Mouse (Mus musculus): ENCODE measurements around the gene Chad. TPM values are rescaled to one million over a fixed set of nuclear protein-coding genes. Genes with fewer than 3 reads are reported as not detected.

Gene Chad
- polyA plus RNA-seq, 1 experiment from 2014 or later, result 0.24 TPM

GRCm38 (mm10) chr11:94580111-94580740 lies 15.4 kb downstream of the Chad start:
- H3K4me1 ChIP-seq (replicated peaks; ENCODE audit: control insufficient read depth, insufficient read depth, low read length), result no peaks in the 10 kb centered on the region
- H3K9me3 ChIP-seq (ENCODE audit: control insufficient read depth, low read length), result no peaks in the 10 kb centered on the region
- no peak overlapping the region for H3K9ac ChIP-seq (replicated peaks; ENCODE audit: low read depth, low read length)
- no peaks in the 10 kb centered on the region for H3K27me3 ChIP-seq (replicated peaks; ENCODE audit: control insufficient read depth, insufficient read depth, low read length)
- H3K4me2 ChIP-seq (ENCODE audit: low read length), result no peak overlapping the region
- H3K27ac ChIP-seq (ENCODE audit: low read length), result no peak overlapping the region
- ATAC-seq, result no peak
- WGBS, result 90% methylated on average over 5 of the region's 5 CpGs
- H3K4me3 ChIP-seq (replicated peaks; ENCODE audit: low read length), result no peak overlapping the region
- H3K36me3 ChIP-seq (ENCODE audit: control insufficient read depth, insufficient read depth), result no peaks in the 10 kb centered on the region

DNA sequence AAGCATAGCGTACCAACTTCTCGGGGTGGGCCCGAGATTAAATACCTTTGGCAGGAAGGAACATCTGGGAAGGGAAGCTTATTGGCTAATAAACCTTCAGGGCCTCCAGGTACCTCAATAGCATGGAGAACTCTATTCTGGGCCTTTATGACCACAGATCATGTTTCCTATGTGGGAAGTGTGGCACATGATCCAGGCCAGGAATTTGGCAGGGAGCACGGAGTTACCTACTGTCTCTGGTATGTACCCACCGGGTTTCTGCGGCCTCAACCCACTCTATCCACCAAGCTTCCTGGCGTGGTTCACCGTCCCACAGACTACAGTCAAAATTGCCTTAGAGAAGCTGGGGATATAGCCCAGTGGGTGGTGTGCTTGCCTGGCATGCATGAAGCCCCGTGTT lies 20.2 kb downstream of the Chad start:
- Histone ChIP-seq H3K9ac (replicated peaks; ENCODE audit: low read depth, low read length) (no peak overlapping the region), H3K9me3 (ENCODE audit: control insufficient read depth, low read length) (no peaks in the 10 kb centered on the region), H3K4me2 (ENCODE audit: low read length) (no peak overlapping the region), H3K36me3 (ENCODE audit: control insufficient read depth, insufficient read depth) (no peaks in the 10 kb centered on the region), H3K4me1 (replicated peaks; ENCODE audit: control insufficient read depth, insufficient read depth, low read length) (no peaks in the 10 kb centered on the region), H3K4me3 (replicated peaks; ENCODE audit: low read length) (no peak overlapping the region), H3K27ac (ENCODE audit: low read length) (no peak overlapping the region), H3K27me3 (replicated peaks; ENCODE audit: control insufficient read depth, insufficient read depth, low read length) (no peaks in the 10 kb centered on the region)
- ATAC-seq, result no peak
- 94% methylated on average over 9 of the region's 9 CpGs for WGBS

GRCm38 (mm10) chr11:94587511-94587910 lies 22.7 kb downstream of the Chad start:
- WGBS, result 78% methylated on average over 6 of the region's 6 CpGs
- no peak overlapping the region for H3K4me2 ChIP-seq (ENCODE audit: low read length)
- H3K27ac ChIP-seq (ENCODE audit: low read length), result no peak overlapping the region
- no peak overlapping the region for H3K4me3 ChIP-seq (replicated peaks; ENCODE audit: low read length)
- ATAC-seq, result no peak
- H3K27me3 ChIP-seq (replicated peaks; ENCODE audit: control insufficient read depth, insufficient read depth, low read length), result no peaks in the 10 kb centered on the region
- no peaks in the 10 kb centered on the region for H3K4me1 ChIP-seq (replicated peaks; ENCODE audit: control insufficient read depth, insufficient read depth, low read length)
- no peaks in the 10 kb centered on the region for H3K9me3 ChIP-seq (ENCODE audit: control insufficient read depth, low read length)
- H3K9ac ChIP-seq (replicated peaks; ENCODE audit: low read depth, low read length), result no peak overlapping the region
- H3K36me3 ChIP-seq (ENCODE audit: control insufficient read depth, insufficient read depth), result no peaks in the 10 kb centered on the region

GRCm38 (mm10) chr11:94596311-94596852 lies 31.5 kb downstream of the Chad start:
- Histone ChIP-seq H3K4me1 (replicated peaks; ENCODE audit: control insufficient read depth, insufficient read depth, low read length) (peaks cover 2% of the 10 kb centered on the region; the same call in 1 of the 2 replicates), H3K4me3 (replicated peaks; ENCODE audit: low read length) (no peak overlapping the region), H3K9ac (replicated peaks; ENCODE audit: low read depth, low read length) (no peak overlapping the region), H3K36me3 (ENCODE audit: control insufficient read depth, insufficient read depth) (no peaks in the 10 kb centered on the region), H3K27me3 (replicated peaks; ENCODE audit: control insufficient read depth, insufficient read depth, low read length) (no peaks in the 10 kb centered on the region), H3K27ac (ENCODE audit: low read length) (no peak overlapping the region), H3K4me2 (ENCODE audit: low read length) (no peak overlapping the region), H3K9me3 (ENCODE audit: control insufficient read depth, low read length) (no peaks in the 10 kb centered on the region)
- no peak for ATAC-seq
- 72% methylated on average over 7 of the region's 7 CpGs for WGBS

- Histone ChIP-seq H3K4me3 (replicated peaks; ENCODE audit: low read length) (no peak overlapping the region), H3K27ac (ENCODE audit: low read length) (no peak overlapping the region), H3K36me3 (ENCODE audit: control insufficient read depth, insufficient read depth) (no peaks in the 10 kb centered on the region), H3K4me1 (replicated peaks; ENCODE audit: control insufficient read depth, insufficient read depth, low read length) (peaks cover 11% of the 10 kb centered on the region; the same call in 1 of the 2 replicates), H3K9me3 (ENCODE audit: control insufficient read depth, low read length) (no peaks in the 10 kb centered on the region), H3K9ac (replicated peaks; ENCODE audit: low read depth, low read length) (no peak overlapping the region), H3K4me2 (ENCODE audit: low read length) (no peak overlapping the region), H3K27me3 (replicated peaks; ENCODE audit: control insufficient read depth, insufficient read depth, low read length) (0 out of 2 replicates have a peak, but pooled peaks cover 2% of the 10 kb centered on the region)
- 69% methylated on average over 4 of the region's 4 CpGs for WGBS
- no peak for ATAC-seq
Observed at GRCm38 (mm10) chr11:94597319-94597718, 32.5 kb downstream of the Chad start.

GRCm38 (mm10) chr11:94598437-94599120 lies 33.7 kb downstream of the Chad start:
- 0 out of 2 replicates have a peak, but pooled peaks cover 2% of the 10 kb centered on the region for H3K27me3 ChIP-seq (replicated peaks; ENCODE audit: control insufficient read depth, insufficient read depth, low read length)
- H3K27ac ChIP-seq (ENCODE audit: low read length), result no peak overlapping the region
- peaks cover 11% of the 10 kb centered on the region; the same call in 1 of the 2 replicates for H3K4me1 ChIP-seq (replicated peaks; ENCODE audit: control insufficient read depth, insufficient read depth, low read length)
- H3K9me3 ChIP-seq (ENCODE audit: control insufficient read depth, low read length), result no peaks in the 10 kb centered on the region
- no peak overlapping the region for H3K4me2 ChIP-seq (ENCODE audit: low read length)
- ATAC-seq, result no peak
- 74% methylated on average over 6 of the region's 6 CpGs for WGBS
- no peak overlapping the region for H3K4me3 ChIP-seq (replicated peaks; ENCODE audit: low read length)
- H3K36me3 ChIP-seq (ENCODE audit: control insufficient read depth, insufficient read depth), result no peaks in the 10 kb centered on the region
- no peak overlapping the region for H3K9ac ChIP-seq (replicated peaks; ENCODE audit: low read depth, low read length)

DNA sequence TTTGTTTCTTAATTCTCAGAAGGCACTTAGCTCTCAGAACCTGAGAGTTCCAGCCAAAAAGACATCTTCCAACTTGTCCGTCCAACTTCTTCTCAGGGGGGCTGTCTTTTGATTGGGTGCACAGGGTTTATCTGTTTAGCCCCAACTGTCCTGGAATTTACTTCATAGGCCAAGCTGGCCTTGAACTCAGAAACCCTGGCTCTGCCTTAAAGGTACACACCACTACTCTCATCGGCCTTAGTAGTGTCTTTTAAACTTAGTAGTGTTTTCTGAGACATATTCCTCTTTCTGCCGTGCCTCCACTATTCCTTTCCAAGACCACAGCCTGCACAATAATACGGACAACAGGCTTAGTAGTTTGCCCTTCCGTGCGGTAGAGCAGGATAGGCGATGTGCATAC lies 35.6 kb downstream of the Chad start:
- Histone ChIP-seq H3K4me2 (ENCODE audit: low read length) (no peak overlapping the region), H3K27me3 (replicated peaks; ENCODE audit: control insufficient read depth, insufficient read depth, low read length) (0 out of 2 replicates have a peak, but pooled peaks cover 2% of the 10 kb centered on the region)

GRCm38 (mm10) chr11:94601321-94602281 lies 36.8 kb downstream of the Chad start, which contains the start of gene Acsf2:
Gene Acsf2, minus strand, starts transcription at chr11:94601871.
- no peak within 1 kb of the TSS for H3K27ac ChIP-seq (ENCODE audit: low read length)
- under 1% methylated on average over 50 of the region's 52 CpGs for whole genome bisulfite sequencing
- peak within 1 kb of the TSS; percentile 74 for H3K4me2 ChIP-seq (ENCODE audit: low read length)

More for the DNA sequence above, 35.6 kb downstream of the Chad start:
- no peak overlapping the region for H3K9ac ChIP-seq (replicated peaks; ENCODE audit: low read depth, low read length)
- peaks cover 11% of the 10 kb centered on the region; the same call in 1 of the 2 replicates for H3K4me1 ChIP-seq (replicated peaks; ENCODE audit: control insufficient read depth, insufficient read depth, low read length)
- H3K4me3 ChIP-seq (replicated peaks; ENCODE audit: low read length), result no peak overlapping the region
- ATAC-seq, result no peak
- H3K9me3 ChIP-seq (ENCODE audit: control insufficient read depth, low read length), result no peaks in the 10 kb centered on the region
- no peaks in the 10 kb centered on the region for H3K36me3 ChIP-seq (ENCODE audit: control insufficient read depth, insufficient read depth)
- H3K27ac ChIP-seq (ENCODE audit: low read length), result no peak overlapping the region
- 95% methylated on average over 7 of the region's 7 CpGs for WGBS

More at GRCm38 (mm10) chr11:94601321-94602281, 36.8 kb downstream of the Chad start, which contains the start of gene Acsf2:
- Histone ChIP-seq H3K36me3 (ENCODE audit: control insufficient read depth, insufficient read depth) (no peaks in the 10 kb centered on the region), H3K9me3 (ENCODE audit: control insufficient read depth, low read length) (no peaks in the 10 kb centered on the region), H3K27me3 (replicated peaks; ENCODE audit: control insufficient read depth, insufficient read depth, low read length) (0 out of 2 replicates have a peak, but pooled peaks cover 2% of the 10 kb centered on the region), H3K9ac (replicated peaks; ENCODE audit: low read depth, low read length) (peak within 1 kb of the TSS; percentile 39), H3K4me1 (replicated peaks; ENCODE audit: control insufficient read depth, insufficient read depth, low read length) (peaks cover 11% of the 10 kb centered on the region; the same call in 1 of the 2 replicates), H3K4me3 (replicated peaks; ENCODE audit: low read length) (peak within 1 kb of the TSS; percentile 39)
- ATAC-seq, result peak; percentile 82

All from forebrain, embryonic 16.5 days (tissue).